Mouse (Mus musculus): ENCODE results near the gene 4930435E12Rik. TPM values are rescaled to one million over a fixed set of nuclear protein-coding genes. Genes with fewer than 3 reads are reported as not detected.

Gene 4930435E12Rik
- total RNA-seq (2021) = not detected
- not detected in 2 replicates for polyA plus RNA-seq (2012; rRNA removed)
- long read RNA-seq = 0 reads

GRCm38 (mm10) chr16:38828649-38829048 lies at the start of gene 4930435E12Rik:
Gene 4930435E12Rik, minus strand, starts transcription at chr16:38828749.
- Histone ChIP-seq H3K4me3 (no peak within 1 kb of the TSS), H3K27ac (no peak within 1 kb of the TSS), H3K9ac (ENCODE audit: low read depth, low read length) (no peak within 1 kb of the TSS), H3K27me3 (ENCODE audit: control insufficient read depth, insufficient read depth, low read length) (no peaks in the 10 kb centered on the region), H3K36me3 (ENCODE audit: control insufficient read depth, insufficient read depth, low read length) (no peaks in the 10 kb centered on the region), H3K79me2 (replicated peaks; ENCODE audit: control insufficient read depth, insufficient read depth, low read length) (no peaks in the 10 kb centered on the region), H3K4me1 (ENCODE audit: control insufficient read depth, insufficient read depth, low read length) (no peaks in the 10 kb centered on the region)
- 90% methylated on average over 3 of the region's 3 CpGs for WGBS
- TF ChIP-seq POLR2A (IDR thresholded peaks at IDR 0.05; ENCODE audit: insufficient read depth, low read depth, low read length) = no peak
- no peak for TF ChIP-seq CTCF (IDR thresholded peaks at IDR 0.05)
- TF ChIP-seq EP300 (IDR thresholded peaks at IDR 0.05; ENCODE audit: insufficient read depth, low read depth, low read length) = no peak
- intact Hi-C loops (cut with DNase I) = no loop called here
- DNase-seq = no peak

- WGBS = 51% methylated on average over 4 of the region's 4 CpGs
- no peak overlapping the region for H3K4me3 ChIP-seq
- no peak overlapping the region for H3K27ac ChIP-seq
- no peaks in the 10 kb centered on the region for H3K79me2 ChIP-seq (replicated peaks; ENCODE audit: control insufficient read depth, insufficient read depth, low read length)
- DNase-seq = no peak
- no peaks in the 10 kb centered on the region for H3K27me3 ChIP-seq (ENCODE audit: control insufficient read depth, insufficient read depth, low read length)
- H3K4me1 ChIP-seq (ENCODE audit: control insufficient read depth, insufficient read depth, low read length) = no peaks in the 10 kb centered on the region
- H3K36me3 ChIP-seq (ENCODE audit: control insufficient read depth, insufficient read depth, low read length) = no peaks in the 10 kb centered on the region
- no peak overlapping the region for H3K9ac ChIP-seq (ENCODE audit: low read depth, low read length)
- intact Hi-C loops (cut with DNase I) = no loop called here
- no peak for TF ChIP-seq CTCF (IDR thresholded peaks at IDR 0.05)
Observed at GRCm38 (mm10) chr16:38874481-38874880, 45.9 kb upstream of the 4930435E12Rik start.

GRCm38 (mm10) chr16:38873231-38873630 lies 44.7 kb upstream of the 4930435E12Rik start:
- Histone ChIP-seq H3K4me3 (no peak overlapping the region), H3K79me2 (replicated peaks; ENCODE audit: control insufficient read depth, insufficient read depth, low read length) (no peaks in the 10 kb centered on the region), H3K36me3 (ENCODE audit: control insufficient read depth, insufficient read depth, low read length) (no peaks in the 10 kb centered on the region), H3K27me3 (ENCODE audit: control insufficient read depth, insufficient read depth, low read length) (no peaks in the 10 kb centered on the region), H3K9ac (ENCODE audit: low read depth, low read length) (no peak overlapping the region), H3K27ac (no peak overlapping the region), H3K4me1 (ENCODE audit: control insufficient read depth, insufficient read depth, low read length) (no peaks in the 10 kb centered on the region)
- intact Hi-C loops (cut with DNase I) = no loop called here
- no peak for DNase-seq
- WGBS = 68% methylated on average over 4 of the region's 4 CpGs
- TF ChIP-seq POLR2A (IDR thresholded peaks at IDR 0.05; ENCODE audit: insufficient read depth, low read depth, low read length) = no peak
- TF ChIP-seq CTCF (IDR thresholded peaks at IDR 0.05) = no peak
- TF ChIP-seq EP300 (IDR thresholded peaks at IDR 0.05; ENCODE audit: insufficient read depth, low read depth, low read length) = no peak

GRCm38 (mm10) chr16:38864358-38864757 lies 35.8 kb upstream of the 4930435E12Rik start:
- no peak for DNase-seq
- WGBS = 68% methylated on average over 5 of the region's 5 CpGs
- Histone ChIP-seq H3K27ac (no peak overlapping the region), H3K79me2 (replicated peaks; ENCODE audit: control insufficient read depth, insufficient read depth, low read length) (no peaks in the 10 kb centered on the region), H3K27me3 (ENCODE audit: control insufficient read depth, insufficient read depth, low read length) (no peaks in the 10 kb centered on the region), H3K36me3 (ENCODE audit: control insufficient read depth, insufficient read depth, low read length) (no peaks in the 10 kb centered on the region), H3K9ac (ENCODE audit: low read depth, low read length) (no peak overlapping the region), H3K4me3 (no peak overlapping the region), H3K4me1 (ENCODE audit: control insufficient read depth, insufficient read depth, low read length) (no peaks in the 10 kb centered on the region)
- intact Hi-C loops (cut with DNase I) = loop anchor here (5.0 kb wide), 1 partner anchor 1307 kb away; no protein-coding TSS in a partner anchor
- TF ChIP-seq CTCF (IDR thresholded peaks at IDR 0.05) (no peak), POLR2A (IDR thresholded peaks at IDR 0.05; ENCODE audit: insufficient read depth, low read depth, low read length) (no peak), EP300 (IDR thresholded peaks at IDR 0.05; ENCODE audit: insufficient read depth, low read depth, low read length) (no peak)

- intact Hi-C loops (cut with DNase I) = loop anchor here (5.0 kb wide), 1 partner anchor 1303 kb away; no protein-coding TSS in a partner anchor
- H3K27me3 ChIP-seq (ENCODE audit: control insufficient read depth, insufficient read depth, low read length) = no peaks in the 10 kb centered on the region
- no peaks in the 10 kb centered on the region for H3K79me2 ChIP-seq (replicated peaks; ENCODE audit: control insufficient read depth, insufficient read depth, low read length)
- 79% methylated on average over 6 of the region's 6 CpGs for WGBS
- no peaks in the 10 kb centered on the region for H3K36me3 ChIP-seq (ENCODE audit: control insufficient read depth, insufficient read depth, low read length)
- no peaks in the 10 kb centered on the region for H3K4me1 ChIP-seq (ENCODE audit: control insufficient read depth, insufficient read depth, low read length)
- H3K4me3 ChIP-seq = no peak overlapping the region
- TF ChIP-seq CTCF (IDR thresholded peaks at IDR 0.05) = no peak
- no peak overlapping the region for H3K9ac ChIP-seq (ENCODE audit: low read depth, low read length)
- no peak for DNase-seq
- no peak overlapping the region for H3K27ac ChIP-seq
Observed at GRCm38 (mm10) chr16:38860548-38860947, 32.0 kb upstream of the 4930435E12Rik start.

- DNase-seq = no peak
- no peak for TF ChIP-seq POLR2A (IDR thresholded peaks at IDR 0.05; ENCODE audit: insufficient read depth, low read depth, low read length)
- peak; percentile 81 for TF ChIP-seq CTCF (IDR thresholded peaks at IDR 0.05)
- 19% methylated on average over 8 of the region's 8 CpGs for WGBS
- H3K79me2 ChIP-seq (replicated peaks; ENCODE audit: control insufficient read depth, insufficient read depth, low read length) = no peaks in the 10 kb centered on the region
- no peaks in the 10 kb centered on the region for H3K27me3 ChIP-seq (ENCODE audit: control insufficient read depth, insufficient read depth, low read length)
- no peak overlapping the region for H3K4me3 ChIP-seq
- intact Hi-C loops (cut with DNase I) = no loop called here
- no peak overlapping the region for H3K27ac ChIP-seq
- H3K36me3 ChIP-seq (ENCODE audit: control insufficient read depth, insufficient read depth, low read length) = no peaks in the 10 kb centered on the region
- H3K9ac ChIP-seq (ENCODE audit: low read depth, low read length) = no peak overlapping the region
- H3K4me1 ChIP-seq (ENCODE audit: control insufficient read depth, insufficient read depth, low read length) = no peaks in the 10 kb centered on the region
Observed at GRCm38 (mm10) chr16:38858120-38858749, 29.7 kb upstream of the 4930435E12Rik start.
